Mouse (Mus musculus) Patski (cell line): Measurements from ENCODE around the gene Lamtor2. TPM values are rescaled to one million over a fixed set of nuclear protein-coding genes. Genes with fewer than 3 reads are reported as not detected.

Experiments used
- ATAC-seq: fragments of 100-300 bp; one replicate; pipeline ENCODE4 v1.8.0; 2021
- CTCF ChIA-PET: fragments of 350-600 bp; sonication (Branson Sonifier 250); formaldehyde crosslinking; loops from one replicate; lab custom pipeline; 2022; ENCODE audit warnings: inconsistent platforms; lab: Charles Lee
- POLR2A ChIA-PET: fragments of 350-600 bp; sonication (Branson Sonifier 250); formaldehyde crosslinking; loops from one replicate; lab custom pipeline; 2022; ENCODE audit warnings: antibody characterized with exemption, inconsistent platforms; lab: Charles Lee
- DNase-seq: peaks from one replicate; pipeline ENCODE4 v3.0.0-alpha.2; 2011; ENCODE audit warnings: low read depth, low spot score
- H3K27me3 ChIP-seq: fragments of 371-371 bp; one replicate; pipeline ENCODE4 v1.5.1; 2021
- CTCF ChIP-seq: fragments of 100-300 bp; IDR thresholded peaks from one replicate; pipeline ENCODE4 v1.5.1; 2021
- in situ Hi-C: fragments of 300-500 bp; cut with MboI; formaldehyde crosslinking; loops from 3 replicates; pipeline ENCODE4 v1.11.1; 2018; ENCODE audit warnings: low pct_unique_long_range_greater_than_20kb, mixed read lengths
- polyA plus RNA-seq: library from polyadenylated mRNA; unstranded; gene quantifications from one replicate; pipeline ENCODE4 v1.2.3, GENCODE M21; 2021

The Lamtor2 gene
- polyA plus RNA-seq, 1 experiment from 2014 or later: 264 TPM

GRCm38 (mm10) chr3:88503505-88503863 lies 49.4 kb downstream of the Lamtor2 start:
- ChIA-PET CTCF (interaction anchor here (1.5 to 9.3 kb wide), 3 partner anchors 16 to 19 kb away, joined by 4 to 111 read pairs (median 5); no protein-coding TSS in a partner anchor), POLR2A (interaction anchor here (1.0 to 6.0 kb wide), 10 partner anchors 8 to 127 kb away, joined by 3 to 75 read pairs (median 8); no protein-coding TSS in a partner anchor)
- peak; percentile 90 for ATAC-seq
- no peaks in the 10 kb centered on the region for H3K27me3 ChIP-seq
- in situ Hi-C loops: no loop called here
- no peak for DNase-seq
- TF ChIP-seq CTCF: no peak

- in situ Hi-C loops: no loop called here
- no peak for TF ChIP-seq CTCF
- H3K27me3 ChIP-seq: no peaks in the 10 kb centered on the region
- CTCF ChIA-PET: interaction anchor here (1.5 to 9.3 kb wide), 5 partner anchors 12 to 19 kb away, joined by 4 to 111 read pairs (median 6); no protein-coding TSS in a partner anchor
- POLR2A ChIA-PET: interaction anchor here (0.6 to 6.0 kb wide), 13 partner anchors 8 to 128 kb away, joined by 3 to 75 read pairs (median 8); no protein-coding TSS in a partner anchor
- DNase-seq (peak; percentile 99), ATAC-seq (peak; percentile 90)
These were observed 50.0 kb downstream of the Lamtor2 start for GRCm38 (mm10) chr3:88502641-88503504.

- no peak for TF ChIP-seq CTCF
- ChIA-PET CTCF (interaction anchor here (1.7 to 9.3 kb wide), 4 partner anchors 12 to 20 kb away, joined by 4 to 111 read pairs (median 10); no protein-coding TSS in a partner anchor), POLR2A (interaction anchor here (0.6 to 6.0 kb wide), 11 partner anchors 7 to 129 kb away, joined by 3 to 75 read pairs (median 8); no protein-coding TSS in a partner anchor)
- DNase-seq (no peak), ATAC-seq (no peak)
- no peaks in the 10 kb centered on the region for H3K27me3 ChIP-seq
- in situ Hi-C loops: no loop called here
These were observed 50.8 kb downstream of the Lamtor2 start for GRCm38 (mm10) chr3:88502031-88502571.

- no peak for DNase-seq
- in situ Hi-C loops: no loop called here
- no peak for TF ChIP-seq CTCF
- ChIA-PET CTCF (interaction anchor here (1.4 to 9.3 kb wide), 5 partner anchors 9 to 94 kb away, joined by 4 to 111 read pairs (median 6); no protein-coding TSS in a partner anchor), POLR2A (interaction anchor here (0.7 to 6.0 kb wide), 7 partner anchors 9 to 129 kb away, joined by 3 to 75 read pairs (median 9); no protein-coding TSS in a partner anchor)
- H3K27me3 ChIP-seq: no peaks in the 10 kb centered on the region
- no peak for ATAC-seq
These were observed 51.4 kb downstream of the Lamtor2 start for GRCm38 (mm10) chr3:88501366-88502030.

- no peak for TF ChIP-seq CTCF
- no peak for DNase-seq
- ChIA-PET POLR2A (interaction anchor here (0.8 to 6.0 kb wide), 3 partner anchors 10 to 20 kb away, joined by 3 to 75 read pairs (median 29); no protein-coding TSS in a partner anchor), CTCF (interaction anchor here (0.6 to 9.3 kb wide), 7 partner anchors 8 to 94 kb away, joined by 3 to 111 read pairs (median 4); no protein-coding TSS in a partner anchor)
- H3K27me3 ChIP-seq: no peaks in the 10 kb centered on the region
- in situ Hi-C loops: no loop called here
- no peak for ATAC-seq
These were observed 52.1 kb downstream of the Lamtor2 start for GRCm38 (mm10) chr3:88500655-88501365.

- H3K27me3 ChIP-seq: no peaks in the 10 kb centered on the region
- in situ Hi-C loops: no loop called here
- ChIA-PET CTCF (interaction anchor here (1.4 to 9.3 kb wide), 3 partner anchors 13 to 93 kb away, joined by 4 to 111 read pairs (median 13); no protein-coding TSS in a partner anchor), POLR2A (interaction anchor here (6.0 kb wide), 1 partner anchor 9 kb away, joined by 75 read pairs; no protein-coding TSS in a partner anchor)
- DNase-seq: no peak
- no peak for ATAC-seq
- no peak for TF ChIP-seq CTCF
These were observed 52.8 kb downstream of the Lamtor2 start for GRCm38 (mm10) chr3:88500087-88500486.

Other genes with a start within 250 kb of the Lamtor2 start
- 590 TPM for gene Glmp, start 228.1 kb downstream of the Lamtor2 start, polyA plus RNA-seq
- 3.1 TPM for gene Tmem79, start 216.9 kb downstream of the Lamtor2 start, polyA plus RNA-seq
- gene Smg5, start 216.8 kb downstream of the Lamtor2 start, polyA plus RNA-seq: 90.1 TPM
- 0.04 TPM for gene Paqr6, start 188.5 kb downstream of the Lamtor2 start, polyA plus RNA-seq
- gene Bglap3, start 180.3 kb downstream of the Lamtor2 start, polyA plus RNA-seq: 0.22 TPM
- not detected for gene Bglap2, start 174.4 kb downstream of the Lamtor2 start, polyA plus RNA-seq
- gene Bglap, start 168.6 kb downstream of the Lamtor2 start, polyA plus RNA-seq: 0.22 TPM
- gene Pmf1, start 142.7 kb downstream of the Lamtor2 start, polyA plus RNA-seq: 80.1 TPM
- gene Slc25a44, start 127.9 kb downstream of the Lamtor2 start, polyA plus RNA-seq: 42.6 TPM
- gene Sema4a, start 91.9 kb downstream of the Lamtor2 start, polyA plus RNA-seq: 6.6 TPM
- gene Lmna, start 43.1 kb downstream of the Lamtor2 start, polyA plus RNA-seq: 401 TPM
- gene Mex3a, start 20.7 kb downstream of the Lamtor2 start, polyA plus RNA-seq: 42.6 TPM
- gene Rab25, start 4.8 kb downstream of the Lamtor2 start, polyA plus RNA-seq: 0.41 TPM
- 143 TPM for gene Ubqln4, start 684 bp upstream of the Lamtor2 start, polyA plus RNA-seq
- 410 TPM for gene Ssr2, start 22.8 kb upstream of the Lamtor2 start, polyA plus RNA-seq
- 175 TPM for gene Arhgef2, start 52.9 kb upstream of the Lamtor2 start, polyA plus RNA-seq
- not detected for gene Rxfp4, start 100.1 kb upstream of the Lamtor2 start, polyA plus RNA-seq
- 112 TPM for gene Khdc4, start 132.7 kb upstream of the Lamtor2 start, polyA plus RNA-seq
- gene Rit1, start 163.8 kb upstream of the Lamtor2 start, polyA plus RNA-seq: 82.7 TPM
- 61.9 TPM for gene Syt11, start 222.1 kb upstream of the Lamtor2 start, polyA plus RNA-seq